Mouse (Mus musculus) sigmoid colon, adult 10 weeks (tissue): Measurements from ENCODE around the gene Nlrp6. TPM values are rescaled to one million over a fixed set of nuclear protein-coding genes. Genes with fewer than 3 reads are reported as not detected.

ENCODE experiments used
- polyA plus RNA-seq: library from polyadenylated mRNA; stranded (reverse); fragments of 350-450 nt; fragmentation: Illumina TruSeq; extraction: RNeasy Lipid Tissue Mini Kit (QIAGEN cat#74804); gene quantifications from one replicate; pipeline ENCODE4 v1.2.3, GENCODE M21; 2014; ENCODE audit warnings: low read depth, low replicate concordance

The Nlrp6 gene
- polyA plus RNA-seq, result 26.6 TPM

DNA sequence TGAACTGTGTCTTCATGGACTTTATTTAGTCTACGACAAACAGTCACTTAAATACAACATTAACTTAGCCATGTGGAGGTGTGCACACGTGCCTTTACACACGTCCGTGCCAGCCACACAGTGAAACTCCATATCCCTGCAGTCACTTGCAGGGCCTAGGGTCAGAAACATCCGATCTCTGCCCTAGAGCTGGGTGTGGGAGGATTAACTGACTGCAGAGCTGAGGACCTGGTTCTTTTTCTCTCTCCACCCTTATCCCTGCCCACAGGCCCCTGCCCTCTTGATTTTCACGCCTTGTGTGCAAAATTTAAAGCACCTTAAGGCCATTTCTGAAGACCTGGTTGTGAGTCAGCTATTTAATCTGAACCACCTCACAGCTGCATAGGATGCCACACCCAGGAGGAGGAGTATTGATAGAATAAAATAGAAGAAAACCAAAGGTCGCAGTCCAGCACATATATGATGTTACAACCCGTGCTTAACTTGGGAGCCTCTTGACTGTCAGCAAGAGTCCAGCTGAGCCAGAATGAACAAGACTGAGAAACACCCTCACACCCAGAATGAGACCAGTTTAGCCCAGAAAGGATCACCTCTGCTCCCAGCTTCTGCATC is at the start of gene Nlrp6:
Gene Nlrp6, plus strand, starts transcription at position 485 of the 612 bp plus-strand sequence.

DNA sequence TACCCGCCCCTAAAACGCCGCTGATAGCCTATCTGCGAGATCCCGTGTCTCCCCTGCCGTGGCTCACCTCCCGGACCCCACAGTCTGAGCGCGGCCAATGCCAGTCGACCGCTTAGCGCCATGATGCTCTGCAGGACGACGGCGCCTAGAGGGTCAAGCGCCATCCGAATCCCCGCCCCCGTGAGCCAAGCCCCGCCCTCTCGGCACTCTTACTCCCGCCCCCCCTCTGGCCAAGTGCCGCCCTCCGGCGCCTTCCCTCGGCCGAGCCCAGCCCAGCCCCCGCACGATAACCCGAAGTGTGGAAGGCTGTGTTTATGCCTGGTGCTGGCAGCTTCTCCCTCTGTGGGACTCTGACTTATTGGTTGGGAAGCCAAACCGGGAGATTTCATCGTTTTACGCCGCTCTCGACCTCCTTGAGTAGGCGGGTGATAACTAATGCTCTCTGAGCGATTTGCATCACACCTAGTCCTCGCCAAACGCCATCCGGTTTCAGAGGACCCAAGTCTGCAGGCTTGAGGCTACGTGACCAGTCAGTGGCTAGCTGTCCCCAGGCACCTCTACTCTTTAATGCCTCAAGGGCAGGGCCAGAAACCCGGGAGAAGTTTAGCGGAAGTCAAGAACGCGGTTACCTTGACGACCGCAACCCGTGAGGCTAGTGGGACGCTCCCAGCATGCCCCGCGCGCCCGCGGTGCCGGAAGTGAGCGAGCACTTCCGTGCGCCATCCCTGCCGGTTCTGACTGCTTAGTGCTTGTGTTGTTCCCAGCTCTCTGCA is 38.8 kb upstream of the Nlrp6 start, which contains the start of the genes Psmd13 and Sirt3:
Gene Psmd13, plus strand, starts transcription at position 273 of the 773 bp plus-strand sequence.
Gene Sirt3, minus strand, starts transcription at position 614 of the 773 bp plus-strand sequence.

DNA sequence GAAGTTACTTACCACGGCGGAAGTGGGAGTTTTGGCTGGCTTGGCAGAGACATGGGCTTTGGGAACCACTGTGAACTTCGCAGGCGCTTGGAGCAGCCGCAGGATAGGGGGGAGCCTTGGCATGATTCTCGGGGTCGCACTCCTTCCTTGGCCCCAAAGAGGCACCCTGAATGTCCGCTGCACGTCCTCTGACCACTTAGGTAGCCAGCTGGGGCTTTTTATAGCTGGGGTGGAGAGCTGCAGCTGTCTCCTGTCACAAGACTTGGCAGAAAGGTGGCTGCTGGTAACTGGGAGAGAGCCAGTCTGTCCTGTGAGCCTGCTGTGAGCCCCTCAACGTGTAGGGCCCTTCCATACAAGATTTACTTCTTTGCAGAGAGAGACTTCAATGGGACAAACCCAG is 20.5 kb upstream of the Nlrp6 start, which contains the start of gene Cox8b:
Gene Cox8b, minus strand, starts transcription at position 227 of the 400 bp plus-strand sequence.

DNA sequence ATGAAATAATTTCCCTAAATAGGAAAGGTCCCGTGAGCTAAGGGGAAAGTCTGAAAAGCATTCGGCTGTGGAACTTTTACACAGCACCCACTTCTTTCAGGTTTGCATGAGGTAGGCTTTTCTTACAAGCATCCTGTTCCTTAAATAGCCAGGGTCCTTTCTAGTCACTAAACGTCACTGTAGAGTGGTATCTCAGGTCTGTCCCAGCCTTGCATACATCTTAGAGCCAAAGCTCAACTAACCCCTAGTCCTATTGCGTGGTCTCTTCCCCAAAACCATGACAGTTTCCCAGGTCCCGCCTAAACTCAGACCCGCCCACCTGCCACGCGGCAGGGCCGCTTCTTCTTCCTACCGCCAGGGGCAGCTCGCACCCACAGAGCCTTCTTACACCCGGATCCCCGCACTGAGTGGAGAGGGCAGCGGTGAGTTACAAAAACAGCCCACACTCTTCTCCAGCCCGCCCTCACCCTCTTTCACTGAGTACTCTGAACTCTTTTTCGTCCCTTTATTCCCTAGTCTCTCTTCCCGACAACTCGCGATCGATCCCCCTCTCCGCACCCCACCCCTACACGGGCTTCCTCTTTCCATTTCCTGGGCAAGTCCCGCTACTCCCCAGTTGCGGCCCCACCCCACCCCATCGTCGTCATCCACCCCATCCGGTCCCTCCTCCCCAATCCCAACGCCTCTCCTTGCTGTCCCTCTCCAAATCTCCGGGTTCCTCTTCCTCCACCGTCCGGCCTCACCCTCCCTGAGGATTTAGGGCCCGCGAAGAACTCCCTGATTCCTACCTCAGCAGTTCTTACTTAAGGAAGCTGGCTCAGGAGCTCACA is 20.7 kb downstream of the Nlrp6 start, which contains the start of gene Pgghg:
Gene Pgghg, plus strand, starts transcription at position 170 of the 830 bp plus-strand sequence.

DNA sequence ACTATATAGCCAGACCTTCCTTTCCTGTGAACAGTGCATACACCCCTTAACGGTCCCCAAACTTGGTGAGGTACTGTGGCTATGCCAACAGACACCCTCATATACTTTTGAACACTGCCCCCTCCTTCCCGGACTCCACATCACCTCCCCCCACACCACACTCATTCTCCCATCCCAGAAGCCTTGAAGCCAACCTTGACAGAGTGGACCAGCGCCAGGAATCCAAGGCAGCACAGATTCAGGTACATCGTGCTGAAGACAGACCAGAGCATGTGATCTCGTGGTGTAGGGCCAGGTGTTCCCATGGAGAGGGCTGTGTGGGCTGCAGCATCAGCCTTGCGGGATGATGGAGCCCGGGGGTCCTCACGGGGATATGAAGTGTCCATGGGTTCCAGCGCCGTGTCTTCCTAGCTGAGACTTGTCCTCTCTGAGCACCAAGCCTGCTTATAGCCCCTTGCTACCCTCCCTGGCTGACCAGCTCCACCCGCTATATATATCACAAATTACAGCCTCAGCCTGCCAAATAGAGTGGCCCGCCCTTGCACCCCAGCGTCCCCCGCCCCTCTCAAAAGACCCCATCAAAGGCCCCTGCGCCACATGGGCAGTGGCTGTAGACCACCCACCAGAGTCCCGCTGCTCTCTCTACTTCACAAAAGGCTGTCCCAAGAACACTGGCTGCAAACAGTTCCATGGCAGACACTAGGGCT is 29.3 kb downstream of the Nlrp6 start, which contains the start of gene Ifitm5:
Gene Ifitm5, minus strand, starts transcription at position 468 of the 707 bp plus-strand sequence.

DNA sequence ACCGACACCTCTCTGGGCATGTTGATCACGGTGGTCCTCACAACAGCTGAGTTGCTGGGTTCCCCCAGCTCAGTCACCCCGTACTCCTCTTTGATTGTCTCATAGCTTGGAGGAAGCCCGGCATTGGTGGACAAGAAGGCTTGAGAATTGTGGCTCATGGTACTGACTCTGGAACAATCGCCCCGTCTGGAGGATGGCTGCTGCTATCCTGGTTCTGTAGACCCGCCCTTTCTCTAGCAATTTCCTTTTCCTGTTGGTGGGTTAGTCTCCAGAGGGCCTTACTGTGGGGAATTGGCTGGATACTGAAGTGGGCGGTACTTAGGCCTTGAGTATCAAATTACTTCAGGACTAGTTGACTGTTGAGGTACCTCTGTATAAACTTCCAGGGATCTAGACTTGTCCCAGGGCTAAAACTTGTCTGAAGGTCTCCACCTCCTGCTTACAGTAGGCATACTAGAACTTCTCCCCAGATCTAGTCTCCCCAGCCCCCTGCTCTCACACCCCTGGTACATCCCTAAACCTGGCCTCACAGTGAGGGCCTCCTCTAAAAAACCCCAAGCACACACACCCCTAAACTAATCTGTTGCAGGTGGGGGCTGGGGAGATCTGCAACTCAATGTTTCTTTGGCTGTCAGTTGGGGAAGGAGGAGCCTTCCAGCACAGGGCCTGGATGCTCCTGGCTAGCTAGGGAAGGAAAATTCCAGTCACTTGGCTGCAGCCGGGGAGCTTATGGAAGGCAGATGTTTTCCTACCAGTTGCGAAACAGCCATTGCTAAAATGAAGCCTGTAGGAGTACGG is 35.3 kb downstream of the Nlrp6 start, which contains the start of the genes Gm45717 and Ifitm2:
Gene Gm45717, minus strand, starts transcription at position 180 of the 798 bp plus-strand sequence.
Gene Ifitm2, minus strand, starts transcription at position 230 of the 798 bp plus-strand sequence.

DNA sequence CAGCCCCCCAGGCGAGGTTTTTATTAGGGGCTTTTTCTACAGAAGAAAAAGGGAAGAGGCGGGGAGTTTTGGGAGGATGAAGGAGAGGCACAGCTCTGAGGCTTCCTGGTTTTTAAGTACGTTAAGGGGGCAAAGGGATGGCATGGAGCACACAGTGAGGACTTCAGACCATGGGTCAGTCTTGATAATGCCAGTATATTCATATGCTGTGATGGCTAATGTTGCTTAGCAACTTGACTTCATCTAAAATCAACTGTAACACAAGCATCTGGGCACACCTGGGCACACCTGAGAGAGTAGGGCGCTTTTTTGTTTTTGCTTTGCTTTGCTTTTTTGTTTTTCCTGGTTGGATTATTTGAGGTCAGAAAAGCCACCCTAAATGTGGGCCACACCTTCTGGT is 46.2 kb downstream of the Nlrp6 start, which contains the start of gene Ifitm1:
Gene Ifitm1, plus strand, starts transcription at position 301 of the 400 bp plus-strand sequence.

Other genes with a start within 250 kb of the Nlrp6 start
- gene Olfr45, start 239.0 kb upstream of the Nlrp6 start, polyA plus RNA-seq, result not detected
- gene Olfr541, start 223.6 kb upstream of the Nlrp6 start, polyA plus RNA-seq, result not detected
- gene Cyp2e1, start 157.2 kb upstream of the Nlrp6 start, polyA plus RNA-seq, result 26.0 TPM
- not detected for gene Syce1, start 133.1 kb upstream of the Nlrp6 start, polyA plus RNA-seq
- gene Zfp941, start 98.7 kb upstream of the Nlrp6 start, polyA plus RNA-seq, result 1.5 TPM
- gene Urah, start 85.9 kb upstream of the Nlrp6 start, polyA plus RNA-seq, result 11.3 TPM
- not detected for gene Scgb1c1, start 75.4 kb upstream of the Nlrp6 start, polyA plus RNA-seq
- not detected for gene Odf3, start 73.1 kb upstream of the Nlrp6 start, polyA plus RNA-seq
- gene Gm45785, start 64.6 kb upstream of the Nlrp6 start, polyA plus RNA-seq, result not detected
- gene Ric8a, start 63.9 kb upstream of the Nlrp6 start, polyA plus RNA-seq, result 6.9 TPM
- 3.0 TPM for gene Bet1l, start 63.3 kb upstream of the Nlrp6 start, polyA plus RNA-seq
- 117 TPM for gene Psmd13, start 38.9 kb upstream of the Nlrp6 start, polyA plus RNA-seq
- 8.5 TPM for gene Sirt3, start 38.6 kb upstream of the Nlrp6 start, polyA plus RNA-seq
- gene Cox8b, start 20.5 kb upstream of the Nlrp6 start, polyA plus RNA-seq, result not detected
- gene Pgghg, start 20.5 kb downstream of the Nlrp6 start, polyA plus RNA-seq, result 0.82 TPM
- not detected for gene Ifitm5, start 29.4 kb downstream of the Nlrp6 start, polyA plus RNA-seq
- gene Gm45717, start 35.0 kb downstream of the Nlrp6 start, polyA plus RNA-seq, result not detected
- gene Ifitm2, start 35.1 kb downstream of the Nlrp6 start, polyA plus RNA-seq, result 56.8 TPM
- 9.0 TPM for gene Ifitm1, start 46.3 kb downstream of the Nlrp6 start, polyA plus RNA-seq
- gene Ifitm3, start 89.9 kb downstream of the Nlrp6 start, polyA plus RNA-seq, result 7.6 TPM
- gene Ifitm6, start 97.0 kb downstream of the Nlrp6 start, polyA plus RNA-seq, result 1.4 TPM
- gene Gm17387, start 108.2 kb downstream of the Nlrp6 start, polyA plus RNA-seq, result not detected
- 0.19 TPM for gene B4galnt4, start 140.2 kb downstream of the Nlrp6 start, polyA plus RNA-seq
- gene Pkp3, start 157.3 kb downstream of the Nlrp6 start, polyA plus RNA-seq, result 0.69 TPM
- gene Sigirr, start 179.7 kb downstream of the Nlrp6 start, polyA plus RNA-seq, result 2.9 TPM
- 59.9 TPM for gene Ano9, start 196.9 kb downstream of the Nlrp6 start, polyA plus RNA-seq
- gene Ptdss2, start 201.5 kb downstream of the Nlrp6 start, polyA plus RNA-seq, result 17.4 TPM